Mouse (Mus musculus): ENCODE results near the gene Selenow. TPM values are rescaled to one million over a fixed set of nuclear protein-coding genes. Genes with fewer than 3 reads are reported as not detected.
A peak's percentile ranks its signal among the peaks of the same experiment; 100 is the strongest.

Gene Selenow
- polyA plus RNA-seq, 1 experiment from 2014 or later = 864 TPM

- 94% methylated on average over 3 of the region's 3 CpGs for WGBS
- Histone ChIP-seq H3K36me3 (peaks cover 90% of the 10 kb centered on the region), H3K27ac (replicated peaks) (no peak overlapping the region)
Observed at GRCm38 (mm10) chr7:15938621-15939020, 16.4 kb upstream of the Selenow start.

DNA sequence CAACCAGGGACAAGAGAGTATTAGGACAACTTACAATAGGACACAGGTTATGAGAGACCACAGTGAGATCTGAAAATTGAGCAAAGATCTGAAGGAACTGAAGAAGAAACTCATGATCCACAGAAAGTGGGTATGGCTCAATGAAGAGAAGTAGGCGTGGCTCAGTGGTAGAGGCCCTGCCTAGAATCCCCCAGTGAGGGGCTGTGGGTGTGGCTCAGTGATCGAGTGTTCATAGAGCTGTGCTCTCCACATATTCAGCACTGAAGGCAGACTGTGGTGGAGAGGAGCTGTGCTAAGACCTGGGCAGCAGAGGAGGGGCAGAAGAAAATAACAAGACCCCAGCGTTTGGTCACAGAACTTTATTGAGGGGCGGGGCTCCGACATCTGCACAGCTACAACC lies 15.3 kb upstream of the Selenow start:
- Histone ChIP-seq H3K4me1 (no peaks in the 10 kb centered on the region), H3K36me3 (peaks cover 78% of the 10 kb centered on the region), H3K9me3 (replicated peaks) (peaks cover 10% of the 10 kb centered on the region), H3K27me3 (ENCODE audit: low read depth, poor library complexity, severe bottlenecking) (no peaks in the 10 kb centered on the region), H3K27ac (replicated peaks) (no peak overlapping the region), H3K4me3 (no peak overlapping the region)
- DNase-seq (ENCODE audit: low spot score) = no peak
- WGBS = 91% methylated on average over 5 of the region's 5 CpGs

More at GRCm38 (mm10) chr7:15938621-15939020, 16.4 kb upstream of the Selenow start:
- Histone ChIP-seq H3K4me1 (no peaks in the 10 kb centered on the region), H3K4me3 (no peak overlapping the region), H3K27me3 (ENCODE audit: low read depth, poor library complexity, severe bottlenecking) (no peaks in the 10 kb centered on the region), H3K9me3 (replicated peaks) (peaks cover 10% of the 10 kb centered on the region)
- no peak for DNase-seq (ENCODE audit: low spot score)

DNA sequence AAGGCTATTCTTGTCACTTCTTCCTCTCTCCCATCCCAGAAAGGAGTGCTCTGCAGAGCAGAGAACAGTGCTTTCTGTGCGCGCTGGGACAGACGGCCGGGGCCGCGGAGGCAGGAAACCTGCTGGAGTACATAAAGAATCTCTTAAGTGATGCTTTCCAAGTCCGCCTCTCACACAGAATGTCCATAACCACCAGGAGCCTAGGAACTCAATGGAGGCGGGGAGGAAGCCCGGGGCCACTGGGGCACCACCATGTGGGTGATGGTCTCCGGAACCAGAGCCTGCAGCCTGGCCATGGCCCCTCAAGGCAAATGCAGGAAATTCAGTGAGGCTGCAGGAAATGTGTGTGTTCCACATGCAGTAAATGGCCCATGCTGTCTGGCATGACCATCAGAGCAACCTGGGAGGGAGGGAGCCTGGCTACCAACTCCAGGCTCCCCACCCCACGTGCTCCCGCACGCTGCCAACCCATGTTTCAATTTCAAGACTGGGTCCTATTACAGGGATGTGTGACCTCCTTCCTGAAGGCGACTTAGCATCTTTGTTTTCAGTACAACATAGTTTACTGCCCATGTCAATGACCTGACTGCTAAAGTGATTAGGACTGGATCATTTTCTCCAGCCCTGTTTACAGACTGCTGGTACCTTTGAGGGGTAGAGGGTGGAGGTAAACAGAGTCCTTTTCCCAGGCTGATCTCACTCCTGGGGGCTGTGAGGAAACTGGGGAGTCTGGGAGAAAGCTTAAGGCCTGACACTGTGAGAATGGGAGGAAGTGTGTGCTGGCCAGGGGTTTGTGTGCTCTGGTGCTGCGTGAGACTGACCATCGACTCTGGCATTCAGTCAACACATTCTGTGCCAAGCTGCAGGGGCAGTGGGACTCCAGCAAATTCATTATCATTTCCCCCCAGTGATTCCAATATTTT lies 11.5 kb upstream of the Selenow start:
- 71% methylated on average over 16 of the region's 16 CpGs for WGBS
- no peaks in the 10 kb centered on the region for H3K4me1 ChIP-seq
- DNase-seq (ENCODE audit: low spot score) = no peak
- H3K36me3 ChIP-seq = peaks cover 40% of the 10 kb centered on the region
- no peaks in the 10 kb centered on the region for H3K27me3 ChIP-seq (ENCODE audit: low read depth, poor library complexity, severe bottlenecking)
- no peak overlapping the region for H3K27ac ChIP-seq (replicated peaks)
- H3K4me3 ChIP-seq = no peak overlapping the region
- peaks cover 10% of the 10 kb centered on the region for H3K9me3 ChIP-seq (replicated peaks)

- Histone ChIP-seq H3K36me3 (peaks cover 20% of the 10 kb centered on the region), H3K27ac (replicated peaks) (no peak overlapping the region), H3K4me1 (no peaks in the 10 kb centered on the region), H3K4me3 (no peak overlapping the region), H3K27me3 (ENCODE audit: low read depth, poor library complexity, severe bottlenecking) (no peaks in the 10 kb centered on the region), H3K9me3 (replicated peaks) (peaks cover 10% of the 10 kb centered on the region)
- no peak for DNase-seq (ENCODE audit: low spot score)
- WGBS = 82% methylated on average over 3 of the region's 3 CpGs
Observed at GRCm38 (mm10) chr7:15931635-15932034, 9.4 kb upstream of the Selenow start.

DNA sequence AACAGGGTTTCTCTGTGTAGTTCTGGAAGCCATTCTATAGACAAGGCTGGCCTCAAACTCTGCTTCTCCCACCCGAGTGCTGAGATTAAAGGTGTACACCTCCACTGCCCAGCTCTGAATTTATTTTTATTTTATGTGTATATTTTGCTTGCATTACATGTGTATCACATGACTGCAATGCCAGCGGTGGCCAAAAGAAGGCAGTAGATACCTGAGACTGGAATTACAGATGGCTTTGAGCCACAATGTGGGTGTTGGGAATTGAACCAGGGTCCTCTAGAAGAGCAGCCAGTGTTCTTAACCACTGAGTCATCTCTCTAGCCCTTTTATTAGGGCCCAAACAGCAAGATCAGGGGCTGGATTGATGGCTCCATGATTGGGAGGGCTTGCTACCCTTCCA lies 8.3 kb upstream of the Selenow start:
- no peak for DNase-seq (ENCODE audit: low spot score)
- Histone ChIP-seq H3K27ac (replicated peaks) (no peak overlapping the region), H3K4me3 (no peak overlapping the region), H3K4me1 (no peaks in the 10 kb centered on the region), H3K36me3 (peaks cover 9% of the 10 kb centered on the region), H3K9me3 (replicated peaks) (peaks cover 8% of the 10 kb centered on the region), H3K27me3 (ENCODE audit: low read depth, poor library complexity, severe bottlenecking) (no peaks in the 10 kb centered on the region)
- WGBS = 63% methylated on average over 2 of the region's 2 CpGs

GRCm38 (mm10) chr7:15929910-15930309 lies 7.7 kb upstream of the Selenow start:
- WGBS = 36% methylated on average over 4 of the region's 4 CpGs
- H3K36me3 ChIP-seq = peaks cover 3% of the 10 kb centered on the region
- peaks cover 2% of the 10 kb centered on the region; the same call in 1 of the 2 replicates for H3K9me3 ChIP-seq (replicated peaks)
- no peaks in the 10 kb centered on the region for H3K4me1 ChIP-seq
- no peak overlapping the region for H3K27ac ChIP-seq (replicated peaks)
- no peaks in the 10 kb centered on the region for H3K27me3 ChIP-seq (ENCODE audit: low read depth, poor library complexity, severe bottlenecking)
- peak; percentile 42 for DNase-seq (ENCODE audit: low spot score)
- H3K4me3 ChIP-seq = no peak overlapping the region

DNA sequence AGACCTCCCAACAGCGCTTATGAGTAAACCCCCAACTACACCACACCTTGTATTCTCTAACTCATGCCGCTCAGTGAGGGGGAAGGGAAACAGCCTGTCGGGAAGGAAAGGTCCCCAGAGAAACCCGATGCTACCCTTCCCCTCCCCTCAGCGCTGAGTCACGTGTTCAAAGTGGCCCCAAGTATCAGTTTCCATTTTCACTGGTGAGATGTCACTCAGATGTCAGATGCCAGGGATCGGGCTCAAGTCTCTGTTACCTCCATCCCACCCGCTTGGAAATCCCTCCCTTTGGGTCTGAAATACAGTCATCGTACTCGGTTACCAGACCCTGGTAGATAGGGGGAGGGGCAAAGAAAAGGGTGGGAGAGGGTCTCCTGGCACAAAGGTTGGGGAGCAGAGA lies 406 bp downstream of the Selenow start:
- H3K4me3 ChIP-seq = peak overlapping the region; percentile 82
- DNase-seq (ENCODE audit: low spot score) = peak; percentile 68
- H3K27ac ChIP-seq (replicated peaks) = peak overlapping the region; percentile 98

GRCm38 (mm10) chr7:15920645-15921190 lies 1.5 kb downstream of the Selenow start:
- WGBS = 87% methylated on average over 6 of the region's 6 CpGs

More for the DNA sequence above, 406 bp downstream of the Selenow start:
- Histone ChIP-seq H3K36me3 (peaks cover 41% of the 10 kb centered on the region), H3K4me1 (peaks cover 26% of the 10 kb centered on the region), H3K9me3 (replicated peaks) (no peaks in the 10 kb centered on the region; the same call in 1 of the 2 replicates), H3K27me3 (ENCODE audit: low read depth, poor library complexity, severe bottlenecking) (peaks cover 17% of the 10 kb centered on the region)
- WGBS = 2% methylated on average over 10 of the region's 10 CpGs

DNA sequence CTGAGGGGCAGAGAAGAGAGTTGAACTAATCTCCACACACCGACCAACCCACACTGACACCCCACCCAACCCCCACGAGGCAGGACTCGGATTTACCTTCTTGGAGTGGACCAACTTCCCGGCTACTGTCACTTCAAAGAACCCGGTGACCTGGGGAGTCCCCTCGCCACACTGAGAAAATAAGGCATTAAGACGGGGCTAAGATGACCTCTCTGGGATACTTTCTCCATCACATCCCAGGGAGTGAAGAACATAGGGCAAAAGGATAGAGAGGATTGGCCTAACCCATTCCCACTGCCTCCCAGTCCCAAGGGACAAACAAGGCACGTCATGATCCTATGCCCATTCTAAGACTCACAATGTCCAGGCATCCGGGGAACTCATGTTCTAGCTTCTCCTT lies 2.3 kb downstream of the Selenow start:
- Histone ChIP-seq H3K4me1 (peaks cover 26% of the 10 kb centered on the region), H3K27ac (replicated peaks) (no peak overlapping the region), H3K36me3 (peaks cover 49% of the 10 kb centered on the region), H3K4me3 (peak overlapping the region; percentile 82), H3K9me3 (replicated peaks) (no peaks in the 10 kb centered on the region; the same call in 1 of the 2 replicates), H3K27me3 (ENCODE audit: low read depth, poor library complexity, severe bottlenecking) (peaks cover 17% of the 10 kb centered on the region)
- 91% methylated on average over 9 of the region's 9 CpGs for WGBS
- no peak for DNase-seq (ENCODE audit: low spot score)

More at GRCm38 (mm10) chr7:15920645-15921190, 1.5 kb downstream of the Selenow start:
- peak overlapping the region; percentile 98; the same call in 1 of the 2 replicates for H3K27ac ChIP-seq (replicated peaks)
- H3K9me3 ChIP-seq (replicated peaks) = no peaks in the 10 kb centered on the region; the same call in 1 of the 2 replicates
- peaks cover 17% of the 10 kb centered on the region for H3K27me3 ChIP-seq (ENCODE audit: low read depth, poor library complexity, severe bottlenecking)
- peak overlapping the region; percentile 82 for H3K4me3 ChIP-seq
- H3K36me3 ChIP-seq = peaks cover 49% of the 10 kb centered on the region
- peaks cover 26% of the 10 kb centered on the region for H3K4me1 ChIP-seq
- no peak for DNase-seq (ENCODE audit: low spot score)

- no peak for DNase-seq (ENCODE audit: low spot score)
- Histone ChIP-seq H3K27me3 (ENCODE audit: low read depth, poor library complexity, severe bottlenecking) (peaks cover 5% of the 10 kb centered on the region), H3K27ac (replicated peaks) (no peak overlapping the region), H3K9me3 (replicated peaks) (no peaks in the 10 kb centered on the region; the same call in 1 of the 2 replicates), H3K4me3 (no peak overlapping the region), H3K4me1 (peaks cover 26% of the 10 kb centered on the region), H3K36me3 (peaks cover 49% of the 10 kb centered on the region)
Observed at GRCm38 (mm10) chr7:15918371-15918770, 3.8 kb downstream of the Selenow start.

DNA sequence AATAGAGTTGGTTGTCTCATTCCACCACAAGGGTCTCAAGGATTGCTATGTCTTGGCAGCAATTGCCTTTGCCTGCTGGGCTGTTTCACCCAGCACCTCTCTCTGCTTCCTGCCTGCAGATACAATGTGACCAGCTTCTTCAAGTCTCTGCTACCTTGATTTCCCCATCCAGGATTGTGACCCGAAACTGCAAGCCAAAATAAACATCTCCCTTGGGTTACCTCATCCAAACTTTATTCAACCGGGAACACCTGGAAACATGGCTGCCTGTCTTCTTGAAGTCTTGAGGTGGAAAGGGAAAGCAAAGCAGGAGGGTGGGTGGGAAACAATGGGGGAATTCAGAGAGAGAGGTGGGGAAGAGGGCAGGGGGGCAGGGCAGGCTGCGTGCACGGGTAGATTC lies 5.2 kb downstream of the Selenow start:
- Histone ChIP-seq H3K36me3 (peaks cover 49% of the 10 kb centered on the region), H3K27me3 (ENCODE audit: low read depth, poor library complexity, severe bottlenecking) (no peaks in the 10 kb centered on the region), H3K4me1 (peaks cover 25% of the 10 kb centered on the region), H3K4me3 (no peak overlapping the region), H3K27ac (replicated peaks) (no peak overlapping the region), H3K9me3 (replicated peaks) (no peaks in the 10 kb centered on the region; the same call in 1 of the 2 replicates)
- 86% methylated on average over 4 of the region's 4 CpGs for WGBS
- no peak for DNase-seq (ENCODE audit: low spot score)

- 83% methylated on average over 3 of the region's 3 CpGs for WGBS
Observed at GRCm38 (mm10) chr7:15916134-15916723, 6.0 kb downstream of the Selenow start.

More at GRCm38 (mm10) chr7:15916134-15916723, 6.0 kb downstream of the Selenow start:
- Histone ChIP-seq H3K4me3 (no peak overlapping the region), H3K36me3 (peaks cover 49% of the 10 kb centered on the region), H3K9me3 (replicated peaks) (no peaks in the 10 kb centered on the region; the same call in 1 of the 2 replicates), H3K4me1 (peaks cover 23% of the 10 kb centered on the region), H3K27me3 (ENCODE audit: low read depth, poor library complexity, severe bottlenecking) (no peaks in the 10 kb centered on the region), H3K27ac (replicated peaks) (no peak overlapping the region)
- DNase-seq (ENCODE audit: low spot score) = no peak
